Mouse (Mus musculus): Measurements from ENCODE around the gene Socs3.
A peak's percentile ranks its signal among the peaks of the same experiment; 100 is the strongest.

Socs3 gene

DNA sequence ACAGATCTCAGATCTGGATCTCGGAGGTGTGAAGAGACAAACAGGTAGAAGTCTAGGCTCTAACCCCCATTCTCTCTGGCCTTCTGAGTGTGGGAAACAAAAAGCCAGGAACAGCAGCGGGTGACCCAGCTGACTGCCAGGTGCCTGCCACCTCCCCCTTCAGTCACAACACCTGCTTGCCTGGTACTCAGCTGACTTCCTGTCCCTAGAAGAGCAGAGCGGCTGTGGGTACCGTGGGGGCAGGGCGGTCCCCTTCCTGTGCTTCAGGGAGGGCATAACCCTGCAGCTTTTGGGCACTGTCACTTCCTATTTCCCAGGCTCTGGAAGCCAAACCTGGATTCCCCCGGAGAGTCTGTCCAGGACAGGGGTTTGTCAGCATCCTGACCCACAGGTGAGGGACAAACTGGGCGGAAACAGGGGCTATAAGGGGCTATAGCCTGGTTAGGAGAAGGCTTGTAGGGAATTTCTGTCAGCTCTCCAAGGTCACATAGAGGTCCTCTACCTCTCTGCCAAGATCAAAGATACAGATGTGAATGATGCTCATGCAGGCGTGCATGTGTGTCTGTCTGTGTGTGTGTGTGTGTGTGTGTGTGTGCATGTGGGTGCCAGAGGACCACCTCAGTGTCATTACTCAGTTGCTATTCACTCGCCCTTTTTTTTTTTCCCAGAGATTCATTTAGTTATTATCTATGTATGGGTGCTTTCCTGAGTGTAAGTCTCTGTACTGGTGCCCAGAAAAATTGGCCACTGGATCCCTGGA is 17.5 kb downstream of the Socs3 start:
- peak in 1 of 2 experiments; percentile 65 for DNase-seq

- no peak for DNase-seq
Observed at GRCm38 (mm10) chr11:117951391-117951790, 18.5 kb downstream of the Socs3 start.

GRCm38 (mm10) chr11:117949392-117950091 is 20.3 kb downstream of the Socs3 start:
- peak; percentile 86 to 92 for DNase-seq

DNA sequence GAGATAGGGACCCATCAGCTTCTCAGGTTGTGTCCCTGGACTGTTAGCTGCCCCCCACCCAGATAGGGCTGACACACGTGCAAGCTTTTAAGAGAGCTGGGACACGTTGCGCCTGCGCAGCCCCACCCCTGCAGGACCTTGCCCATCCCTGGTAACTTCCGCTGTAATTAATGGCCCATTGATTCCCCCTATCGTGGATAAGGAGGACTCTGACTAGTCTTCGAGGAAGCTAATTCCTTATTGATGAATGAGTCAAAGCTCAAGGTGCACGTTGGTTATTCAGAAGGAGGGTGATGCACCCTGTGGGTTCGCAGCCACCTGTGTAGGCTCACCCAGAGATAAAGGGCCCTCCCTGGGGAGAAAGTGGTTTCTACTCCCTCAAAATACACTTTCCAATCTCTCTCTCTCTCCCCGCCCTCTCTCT is 22.8 kb downstream of the Socs3 start:
- no peak for DNase-seq

DNA sequence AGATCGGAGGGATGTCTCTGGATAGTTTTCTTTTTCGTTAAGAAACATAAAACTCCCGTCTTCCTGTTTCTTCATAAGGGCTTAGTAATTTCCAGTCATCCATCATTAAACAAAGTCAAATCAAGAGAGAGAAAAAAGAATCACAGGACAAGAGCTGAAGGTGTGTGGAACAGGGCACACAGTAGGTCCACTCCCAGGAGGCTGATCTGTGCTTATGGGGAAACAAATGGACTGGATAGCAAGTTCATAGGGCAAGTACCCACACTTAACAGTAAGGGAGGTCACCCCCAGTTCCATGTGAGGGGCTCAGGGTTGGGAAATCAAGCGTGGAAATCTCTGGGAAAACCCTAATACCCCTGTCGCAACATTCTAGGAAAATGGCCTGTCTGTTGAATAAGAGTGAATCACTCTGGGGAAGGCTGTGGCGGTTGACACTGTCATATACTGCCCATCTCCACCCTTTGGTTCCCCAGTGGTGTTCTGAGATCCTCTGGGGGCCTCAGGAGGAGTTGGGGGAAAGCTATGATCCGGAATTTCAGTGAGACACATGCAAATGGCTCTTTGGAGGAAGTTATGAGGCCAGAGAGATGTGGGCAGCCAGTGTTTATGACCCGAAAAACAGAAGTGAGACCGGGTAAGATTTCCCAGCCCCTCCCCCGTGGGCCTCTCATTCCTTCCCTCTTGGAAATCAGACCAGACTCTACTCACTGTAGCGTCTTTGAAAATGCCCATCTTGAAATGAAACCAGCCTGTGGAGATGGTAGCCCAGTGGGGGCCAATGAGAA is 23.5 kb downstream of the Socs3 start:
- DNase-seq, result peak; percentile 45 to 55

DNA sequence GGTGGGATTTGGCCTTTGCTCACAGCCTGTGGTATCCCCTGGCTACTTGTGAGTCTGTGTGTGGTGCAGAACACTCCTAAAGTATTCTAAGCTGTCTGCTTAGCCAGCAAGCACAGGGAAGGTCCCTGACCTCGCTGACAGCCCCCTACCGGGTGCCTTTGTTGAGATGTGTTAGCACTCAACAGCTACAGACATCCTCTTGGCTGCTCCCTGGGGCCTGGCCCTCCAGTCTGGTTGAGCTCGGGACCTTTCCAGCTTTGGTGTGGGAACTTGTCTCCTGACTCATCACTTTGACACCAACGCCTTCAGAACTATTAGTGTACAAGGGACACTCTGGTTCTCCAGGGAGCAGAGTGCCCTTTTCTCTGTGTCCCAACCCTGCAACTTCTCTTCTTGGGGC is 28.0 kb downstream of the Socs3 start:
- DNase-seq, result no peak

DNA sequence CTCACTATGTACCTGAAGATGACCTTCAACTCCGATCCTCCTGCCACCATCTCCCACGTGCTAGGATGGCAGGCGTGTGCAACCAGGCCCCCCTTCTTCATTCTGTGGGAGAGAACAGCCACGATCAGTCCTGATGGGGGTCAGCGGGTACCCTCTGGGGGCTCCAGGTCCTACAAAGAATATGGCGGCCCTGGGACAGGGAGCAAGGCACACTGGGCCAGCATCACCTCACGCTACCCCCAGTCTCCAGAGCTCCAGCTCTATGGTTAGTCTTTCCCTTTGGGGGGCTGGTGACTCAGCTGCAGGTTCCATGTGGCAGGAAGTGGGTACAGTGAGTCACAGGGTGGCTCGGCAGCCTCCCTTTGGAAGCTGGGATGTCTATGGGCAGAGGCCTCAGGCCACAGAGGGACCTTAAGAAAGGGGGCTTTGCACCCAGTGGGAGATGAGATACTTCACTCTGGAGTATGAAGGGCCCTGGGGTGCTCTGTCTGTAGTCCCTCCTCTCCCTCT is 28.5 kb downstream of the Socs3 start:
- no peak for DNase-seq

DNA sequence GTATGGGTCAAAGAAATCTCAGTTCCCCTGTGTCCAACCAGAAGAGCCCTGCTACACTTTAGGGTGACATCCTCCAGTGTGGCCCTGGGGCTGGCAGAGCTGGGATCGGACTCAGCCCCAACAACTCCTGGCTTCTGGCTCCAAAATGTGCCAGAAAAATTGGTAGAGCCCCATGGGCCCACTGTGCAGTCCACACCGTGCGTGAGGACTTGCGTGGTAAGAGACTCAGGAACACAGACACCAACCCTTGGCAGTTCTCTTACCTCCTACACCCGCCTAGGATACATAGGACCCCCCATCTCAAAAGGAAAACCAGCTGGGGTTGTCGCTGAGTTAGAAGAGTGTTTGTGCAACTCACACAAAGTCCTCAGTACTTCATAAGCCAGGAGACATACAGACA is 29.0 kb downstream of the Socs3 start:
- no peak for DNase-seq

DNA sequence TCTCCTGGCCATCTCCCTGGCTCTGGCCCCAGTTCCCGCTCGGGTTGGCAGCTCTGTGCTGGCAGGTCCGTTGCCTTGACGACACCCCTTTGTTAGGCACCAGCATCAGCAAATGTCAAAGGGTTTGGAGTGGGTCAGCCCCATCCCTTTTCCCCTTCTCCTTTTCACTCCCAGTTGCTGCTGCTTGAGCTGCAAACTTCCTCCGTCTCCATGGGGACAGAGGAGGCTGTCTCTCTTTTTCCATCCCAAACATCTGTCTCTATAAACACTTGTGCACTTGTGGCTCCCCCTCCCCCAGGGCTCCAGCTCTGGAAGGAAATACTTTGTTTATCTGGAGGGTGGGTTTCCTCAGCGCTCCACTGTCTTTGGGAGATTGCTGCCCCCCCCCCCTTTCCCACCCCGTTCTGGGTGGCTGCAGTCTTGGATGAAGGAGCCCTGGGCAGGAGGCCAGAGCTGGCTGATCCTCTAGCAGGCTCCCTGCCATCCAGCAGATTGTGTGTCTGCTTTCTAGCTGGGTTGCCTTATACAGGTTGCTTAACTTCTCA is 30.0 kb downstream of the Socs3 start:
- DNase-seq, result peak; percentile 81 to 87

- DNase-seq, result no peak
Observed at GRCm38 (mm10) chr11:117939004-117939730, 30.7 kb downstream of the Socs3 start.

DNA sequence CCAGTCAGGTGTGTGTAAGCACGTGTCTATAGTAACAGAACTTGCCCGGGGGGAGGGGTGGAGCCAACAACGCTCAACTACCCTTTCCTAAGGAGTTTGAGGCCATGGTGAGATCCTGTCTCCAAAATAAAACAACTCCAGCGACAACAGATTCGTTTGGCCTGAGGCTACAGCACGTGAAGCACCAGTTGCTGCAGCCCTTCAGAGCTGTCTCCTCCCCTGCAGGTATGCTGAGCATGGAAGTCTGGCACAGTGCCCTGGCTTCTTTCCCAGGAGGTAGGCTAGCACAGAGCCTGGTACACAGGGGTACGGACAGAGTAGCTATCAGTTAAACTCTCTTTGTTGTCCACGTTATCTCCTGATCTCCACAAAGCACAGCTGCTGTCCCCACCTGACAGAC is 33.6 kb downstream of the Socs3 start:
- peak; percentile 80 to 86 for DNase-seq

GRCm38 (mm10) chr11:117935616-117936015 is 34.2 kb downstream of the Socs3 start:
- peak; percentile 59 to 73 for DNase-seq

DNA sequence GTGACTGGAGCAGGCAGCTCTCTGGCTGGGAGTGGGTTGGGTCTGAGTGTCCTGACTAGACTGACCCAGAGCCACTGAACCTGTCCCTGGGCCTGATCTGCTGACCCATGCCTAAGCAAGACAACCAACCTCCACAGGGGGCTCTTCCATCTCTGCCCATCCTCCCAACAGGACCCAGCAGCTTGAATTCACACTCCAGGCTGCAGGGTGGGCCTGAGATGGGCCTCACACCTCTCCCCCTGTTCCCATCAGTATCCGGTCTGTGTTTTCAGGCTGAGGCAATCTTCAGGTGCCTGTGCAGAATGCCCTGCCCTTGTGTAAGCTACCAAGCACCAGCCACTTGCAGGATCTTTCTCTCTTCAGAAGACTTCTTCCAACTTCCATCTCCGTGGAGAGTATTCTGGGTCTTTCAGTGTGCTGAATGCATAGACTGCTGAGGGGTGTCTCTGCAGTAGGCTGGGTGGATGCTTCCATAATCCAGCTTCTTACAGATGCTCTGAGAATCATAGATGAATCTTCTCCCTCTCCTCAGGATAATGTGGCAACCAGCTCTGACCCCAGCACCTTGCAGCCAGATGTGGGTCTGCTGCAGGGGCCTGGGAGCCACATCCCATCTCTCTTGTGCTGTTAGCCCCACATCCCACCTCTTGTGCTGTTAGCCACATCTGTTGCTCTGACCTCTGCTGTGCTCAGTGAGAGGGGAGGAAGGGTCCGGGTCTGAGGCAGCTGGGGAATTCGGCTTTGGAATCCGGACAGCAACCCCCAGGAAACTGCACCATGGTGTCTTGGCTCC is 35.1 kb downstream of the Socs3 start:
- DNase-seq, result no peak

GRCm38 (mm10) chr11:117934168-117934567 is 35.7 kb downstream of the Socs3 start:
- peak; percentile 52 to 60 for DNase-seq

GRCm38 (mm10) chr11:117932195-117932594 is 37.7 kb downstream of the Socs3 start:
- no peak for DNase-seq

DNA sequence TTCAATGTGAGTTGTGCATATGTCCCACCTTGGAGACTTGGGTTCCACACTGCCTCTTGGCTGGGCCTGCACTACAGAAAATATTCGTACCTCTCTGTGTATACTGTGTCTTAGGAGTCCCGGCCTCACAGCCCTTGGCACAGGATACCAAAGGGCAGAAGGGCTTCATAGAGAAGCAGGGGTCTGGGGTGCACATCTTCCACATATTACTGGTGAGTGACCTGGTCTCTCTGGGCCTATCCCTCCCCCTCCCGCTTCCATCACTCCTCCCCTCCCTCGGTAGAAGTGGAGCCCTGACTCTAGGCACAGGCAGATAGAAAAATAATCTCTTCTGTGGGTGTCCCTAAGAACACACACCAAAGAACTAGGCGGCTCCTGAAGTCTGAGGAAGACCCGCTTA is 38.3 kb downstream of the Socs3 start:
- DNase-seq, result no peak

- peak; percentile 70 to 79 for DNase-seq
Observed at GRCm38 (mm10) chr11:117930781-117931338, 39.0 kb downstream of the Socs3 start.

- no peak for DNase-seq
Observed at GRCm38 (mm10) chr11:117925541-117925940, 44.3 kb downstream of the Socs3 start.

- no peak for DNase-seq
Observed at GRCm38 (mm10) chr11:117924466-117924865, 45.4 kb downstream of the Socs3 start.

DNA sequence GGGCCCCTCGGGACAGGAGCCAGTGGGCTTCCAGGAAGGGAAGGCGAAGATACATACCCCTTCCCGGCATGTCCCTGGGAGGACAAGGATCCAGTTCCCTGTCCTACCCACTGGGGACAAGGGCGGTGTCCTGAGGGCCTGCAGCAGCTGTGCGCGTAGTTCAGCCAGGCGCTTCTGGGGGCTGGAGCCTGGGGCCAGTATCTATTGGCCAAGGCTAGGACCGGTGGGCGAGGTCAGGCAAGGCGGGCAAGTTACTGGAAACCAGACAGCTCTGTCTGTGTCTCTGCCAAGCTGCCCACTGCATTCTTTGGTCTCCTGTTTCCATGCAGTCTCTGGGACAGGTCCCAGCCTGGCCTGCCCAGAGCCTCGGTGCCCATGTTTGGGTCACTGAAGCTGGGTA is 46.6 kb downstream of the Socs3 start:
- DNase-seq, result peak in 1 of 2 experiments; percentile 37

GRCm38 (mm10) chr11:117919211-117919610 is 50.6 kb downstream of the Socs3 start:
- peak; percentile 33 to 46 for DNase-seq

Measured in kidney, postnatal 4 days (tissue).